Mouse (Mus musculus): ENCODE results near the gene Tecr.

DNA sequence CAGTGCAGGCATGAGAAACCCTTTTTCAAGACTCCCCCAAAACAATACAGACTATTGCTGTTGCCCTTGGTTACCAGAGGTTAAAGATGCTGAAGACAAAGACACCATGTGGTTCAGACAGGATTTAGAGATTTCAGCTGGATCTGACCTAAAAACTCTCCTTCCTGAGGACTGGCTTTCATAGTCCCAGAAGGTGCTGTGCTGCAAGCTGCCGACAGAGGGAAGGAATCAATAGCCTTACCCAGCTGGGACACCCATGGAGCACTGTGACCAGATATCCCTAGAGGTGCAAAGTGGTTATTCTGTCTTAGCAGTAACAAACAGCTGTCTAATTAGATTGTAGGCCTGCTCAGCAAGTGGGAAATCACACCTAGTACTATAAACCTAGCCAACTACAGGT is 9.6 kb downstream of the Tecr start:
- TF ChIP-seq CTCF (IDR thresholded peaks at IDR 0.05; ENCODE audit: extremely low read depth, insufficient read depth, insufficient read length, insufficient replicate concordance), result no peak
- TF ChIP-seq POLR2A (IDR thresholded peaks at IDR 0.05; ENCODE audit: low read depth, low read length), result no peak

All from spleen, adult 2 months (tissue).